Mouse (Mus musculus): Measurements from ENCODE around the gene Pglyrp1. TPM values are rescaled to one million over a fixed set of nuclear protein-coding genes. Genes with fewer than 3 reads are reported as not detected.
A peak's percentile ranks its signal among the peaks of the same experiment; 100 is the strongest.
"Not testable (repeated sequence)": the region's sequence is repeated elsewhere in the genome, so short reads cannot be mapped to it uniquely, and the experiment has no call there.

The Pglyrp1 gene
- not detected in 2 replicates for polyA plus RNA-seq (2012; ENCODE audit: insufficient read depth, insufficient read length, low replicate concordance, missing spikeins)

DNA sequence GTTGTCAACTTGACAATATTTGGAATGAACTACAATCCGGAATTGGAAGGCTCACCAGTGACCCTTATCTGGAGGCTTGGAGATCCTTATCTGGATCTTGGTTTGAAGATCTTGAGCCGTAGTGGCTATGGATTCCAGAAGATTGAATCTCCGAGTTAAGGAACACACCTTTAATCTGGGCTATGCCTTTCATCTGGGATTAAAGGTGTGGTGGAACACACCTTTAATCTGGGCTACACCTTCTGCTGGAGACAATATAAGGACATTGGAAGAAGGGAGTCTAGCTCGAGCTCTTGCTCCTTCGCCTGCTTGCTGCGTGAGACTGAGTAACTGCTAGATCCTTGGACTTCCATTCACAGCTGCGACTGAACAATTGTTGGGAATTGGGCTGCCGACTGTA lies at the start of gene Pglyrp1:
Gene Pglyrp1 (plus strand): TSS at position 301 of the 400 bp plus-strand sequence.
- H3K27ac ChIP-seq (ENCODE audit: insufficient read depth, low read depth, low read length): not testable (repeated sequence)
- WGBS: 82% methylated on average over 1 of the region's 8 CpGs

DNA sequence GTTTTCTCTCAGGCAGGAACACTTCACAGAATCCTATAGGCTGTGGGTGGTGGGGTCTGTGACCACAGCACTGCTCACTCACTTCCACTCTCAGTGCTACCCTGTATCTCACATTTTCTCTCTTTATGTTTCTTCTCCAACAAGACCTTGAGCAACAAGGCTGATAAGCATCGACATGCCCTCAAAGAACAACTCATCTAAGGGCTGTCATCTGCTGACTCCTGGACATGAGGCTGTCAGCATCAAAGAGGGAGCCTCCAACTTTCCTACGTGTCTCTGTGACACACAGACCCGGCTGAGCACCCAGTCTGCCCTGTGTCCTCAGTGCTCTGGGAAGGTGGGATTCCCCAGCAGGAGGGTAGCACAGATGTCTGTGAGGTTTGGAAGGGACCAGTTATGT lies 49.6 kb upstream of the Pglyrp1 start, which contains the start of gene Psg17:
Gene Psg17 (minus strand): TSS at position 101 of the 400 bp plus-strand sequence.
- 75% methylated on average over 3 of the region's 3 CpGs for WGBS
- no peak within 1 kb of the TSS for H3K27ac ChIP-seq (ENCODE audit: insufficient read depth, low read depth, low read length)

More for the DNA sequence above, at the start of gene Pglyrp1:
- H3K4me1 ChIP-seq (ENCODE audit: control insufficient read depth, insufficient read depth, low read length); H3K4me3 ChIP-seq (ENCODE audit: insufficient read depth, low read depth, low read length): not testable (repeated sequence)

DNA sequence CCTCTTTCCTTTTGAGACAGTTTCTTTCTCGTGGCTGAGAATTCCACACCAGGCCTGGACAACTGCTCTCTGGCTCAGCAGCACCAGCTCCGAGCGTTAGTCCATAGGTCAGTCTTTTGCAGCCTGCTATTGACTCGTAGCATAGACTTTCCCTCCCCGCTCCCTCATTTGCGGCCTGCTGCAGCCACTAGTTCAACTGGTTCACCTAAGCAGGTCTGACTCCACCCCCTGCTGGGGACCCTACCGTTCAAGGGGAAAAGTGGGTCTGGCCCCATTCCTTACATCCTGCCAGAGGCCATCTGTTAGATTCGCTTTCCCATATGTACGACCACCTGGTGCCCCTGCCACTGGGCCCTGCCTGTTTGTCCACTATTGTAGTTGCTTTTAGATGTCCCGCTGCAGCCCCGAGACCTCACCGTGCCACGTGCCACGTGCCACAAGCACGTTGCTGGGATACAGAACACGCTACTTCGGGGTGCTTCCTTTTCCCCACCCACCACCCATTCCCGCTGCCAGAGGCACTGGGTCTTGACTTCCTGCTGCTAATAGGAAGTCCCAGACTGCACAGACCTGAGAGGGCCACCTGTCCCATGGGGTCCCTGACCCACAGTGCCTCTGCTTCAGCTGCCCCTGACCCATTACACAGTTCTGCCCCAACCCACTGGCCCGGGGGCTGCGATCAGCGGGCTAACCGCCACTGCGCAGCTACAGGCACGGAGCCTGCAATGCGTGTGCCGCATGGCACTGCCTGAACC lies 43.2 kb upstream of the Pglyrp1 start:
- Histone ChIP-seq H3K4me1 (ENCODE audit: control insufficient read depth, insufficient read depth, low read length) (no peaks in the 10 kb centered on the region), H3K27ac (ENCODE audit: insufficient read depth, low read depth, low read length) (no peak overlapping the region), H3K4me3 (ENCODE audit: insufficient read depth, low read depth, low read length) (no peak overlapping the region)
- 70% methylated on average over 26 of the region's 26 CpGs for WGBS
- TF ChIP-seq POLR2A (IDR thresholded peaks at IDR 0.05; ENCODE audit: insufficient read depth, low read depth, low read length) (no peak), CTCF (IDR thresholded peaks at IDR 0.05; ENCODE audit: insufficient read depth, low read depth, low read length) (no peak)

More for the DNA sequence above, 49.6 kb upstream of the Pglyrp1 start, which contains the start of gene Psg17:
- H3K4me3 ChIP-seq (ENCODE audit: insufficient read depth, low read depth, low read length): no peak within 1 kb of the TSS
- TF ChIP-seq POLR2A (IDR thresholded peaks at IDR 0.05; ENCODE audit: insufficient read depth, low read depth, low read length) (no peak), CTCF (IDR thresholded peaks at IDR 0.05; ENCODE audit: insufficient read depth, low read depth, low read length) (no peak)
- H3K4me1 ChIP-seq (ENCODE audit: control insufficient read depth, insufficient read depth, low read length): no peaks in the 10 kb centered on the region

DNA sequence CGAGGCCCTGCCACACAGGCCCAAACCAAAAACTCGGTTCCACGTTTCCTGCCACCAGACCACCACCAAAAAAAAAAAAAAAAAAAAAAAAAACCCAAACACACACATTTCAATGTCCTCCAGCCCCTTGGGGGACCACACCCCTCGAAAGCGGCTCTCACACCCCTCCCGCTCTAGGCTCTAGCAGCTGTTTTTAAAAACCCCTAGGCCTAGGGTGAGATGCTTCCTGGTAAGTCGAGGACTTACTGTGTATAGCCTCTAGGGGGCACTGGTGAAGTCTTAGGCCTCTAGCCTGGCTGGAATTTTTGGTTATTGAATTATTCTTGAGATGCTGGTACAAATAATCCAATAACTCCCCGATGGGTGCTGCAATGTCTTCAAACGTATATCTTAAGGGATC lies 42.5 kb upstream of the Pglyrp1 start:
- 74% methylated on average over 9 of the region's 9 CpGs for whole genome bisulfite sequencing
- no peak for TF ChIP-seq CTCF (IDR thresholded peaks at IDR 0.05; ENCODE audit: insufficient read depth, low read depth, low read length)
- no peak for TF ChIP-seq POLR2A (IDR thresholded peaks at IDR 0.05; ENCODE audit: insufficient read depth, low read depth, low read length)
- H3K4me1 ChIP-seq (ENCODE audit: control insufficient read depth, insufficient read depth, low read length): no peaks in the 10 kb centered on the region
- H3K27ac ChIP-seq (ENCODE audit: insufficient read depth, low read depth, low read length): no peak overlapping the region
- H3K4me3 ChIP-seq (ENCODE audit: insufficient read depth, low read depth, low read length): no peak overlapping the region

GRCm38 (mm10) chr7:18829545-18829944 lies 41.6 kb upstream of the Pglyrp1 start:
- Histone ChIP-seq H3K4me3 (ENCODE audit: insufficient read depth, low read depth, low read length) (no peak overlapping the region), H3K4me1 (ENCODE audit: control insufficient read depth, insufficient read depth, low read length) (no peaks in the 10 kb centered on the region), H3K27ac (ENCODE audit: insufficient read depth, low read depth, low read length) (no peak overlapping the region)
- 86% methylated on average over 7 of the region's 7 CpGs for WGBS
- no peak for TF ChIP-seq POLR2A (IDR thresholded peaks at IDR 0.05; ENCODE audit: insufficient read depth, low read depth, low read length)
- TF ChIP-seq CTCF (IDR thresholded peaks at IDR 0.05; ENCODE audit: insufficient read depth, low read depth, low read length): no peak

- no peak overlapping the region for H3K27ac ChIP-seq (ENCODE audit: insufficient read depth, low read depth, low read length)
- H3K4me3 ChIP-seq (ENCODE audit: insufficient read depth, low read depth, low read length): no peak overlapping the region
- no peaks in the 10 kb centered on the region for H3K4me1 ChIP-seq (ENCODE audit: control insufficient read depth, insufficient read depth, low read length)
- 54% methylated on average over 13 of the region's 13 CpGs for WGBS
- TF ChIP-seq POLR2A (IDR thresholded peaks at IDR 0.05; ENCODE audit: insufficient read depth, low read depth, low read length): no peak
- no peak for TF ChIP-seq CTCF (IDR thresholded peaks at IDR 0.05; ENCODE audit: insufficient read depth, low read depth, low read length)
These were observed 38.8 kb upstream of the Pglyrp1 start for GRCm38 (mm10) chr7:18832298-18832697.

- peaks cover 5% of the 10 kb centered on the region; the same call in 1 of the 2 replicates for H3K4me1 ChIP-seq (ENCODE audit: control insufficient read depth, insufficient read depth, low read length)
- 3% methylated on average over 3 of the region's 3 CpGs for WGBS
- peak within 1 kb of the TSS; percentile 48 for H3K27ac ChIP-seq (ENCODE audit: insufficient read depth, low read depth, low read length)
- H3K4me3 ChIP-seq (ENCODE audit: insufficient read depth, low read depth, low read length): peak within 1 kb of the TSS; percentile 47
- no peak for TF ChIP-seq CTCF (IDR thresholded peaks at IDR 0.05; ENCODE audit: insufficient read depth, low read depth, low read length)
These were observed 31.3 kb upstream of the Pglyrp1 start, which contains the start of gene Mill2 for GRCm38 (mm10) chr7:18839865-18840264. Gene Mill2, plus strand, starts transcription at chr7:18839966.

GRCm38 (mm10) chr7:18840386-18841173 lies 30.6 kb upstream of the Pglyrp1 start:
- 5% methylated on average over 14 of the region's 17 CpGs for WGBS
- TF ChIP-seq POLR2A (IDR thresholded peaks at IDR 0.05; ENCODE audit: insufficient read depth, low read depth, low read length) (no peak), CTCF (IDR thresholded peaks at IDR 0.05; ENCODE audit: insufficient read depth, low read depth, low read length) (no peak)
- Histone ChIP-seq H3K27ac (ENCODE audit: insufficient read depth, low read depth, low read length) (peak overlapping the region; percentile 48), H3K4me3 (ENCODE audit: insufficient read depth, low read depth, low read length) (peak overlapping the region; percentile 47), H3K4me1 (ENCODE audit: control insufficient read depth, insufficient read depth, low read length) (peaks cover 5% of the 10 kb centered on the region; the same call in 1 of the 2 replicates)

DNA sequence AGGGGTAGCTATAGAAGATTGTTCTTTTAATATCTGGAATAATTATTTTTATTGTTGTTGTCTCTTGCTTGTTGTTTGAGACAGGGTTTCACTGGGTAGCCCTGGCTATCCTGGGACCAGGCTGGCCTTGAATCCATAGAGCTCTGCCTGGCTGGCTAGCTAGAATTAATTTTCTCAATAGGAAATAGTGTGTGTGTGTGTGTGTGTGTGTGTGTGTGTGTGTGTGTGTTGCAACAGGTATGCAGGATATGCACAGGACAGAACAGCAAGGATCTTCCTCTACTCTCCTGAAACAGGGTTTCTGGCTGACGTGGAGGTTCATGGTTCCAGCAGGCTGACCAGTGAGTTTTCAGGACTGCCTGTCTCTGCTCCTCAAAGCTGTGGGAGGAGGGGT lies 30.0 kb upstream of the Pglyrp1 start:
- Histone ChIP-seq H3K4me3 (ENCODE audit: insufficient read depth, low read depth, low read length) (no peak overlapping the region), H3K27ac (ENCODE audit: insufficient read depth, low read depth, low read length) (no peak overlapping the region), H3K4me1 (ENCODE audit: control insufficient read depth, insufficient read depth, low read length) (peaks cover 5% of the 10 kb centered on the region; the same call in 1 of the 2 replicates)
- TF ChIP-seq CTCF (IDR thresholded peaks at IDR 0.05; ENCODE audit: insufficient read depth, low read depth, low read length) (no peak), POLR2A (IDR thresholded peaks at IDR 0.05; ENCODE audit: insufficient read depth, low read depth, low read length) (no peak)
- 75% methylated on average over 1 of the region's 1 CpGs for WGBS

All from olfactory bulb, adult 2 months (tissue).